In the genomic region with DNA sequence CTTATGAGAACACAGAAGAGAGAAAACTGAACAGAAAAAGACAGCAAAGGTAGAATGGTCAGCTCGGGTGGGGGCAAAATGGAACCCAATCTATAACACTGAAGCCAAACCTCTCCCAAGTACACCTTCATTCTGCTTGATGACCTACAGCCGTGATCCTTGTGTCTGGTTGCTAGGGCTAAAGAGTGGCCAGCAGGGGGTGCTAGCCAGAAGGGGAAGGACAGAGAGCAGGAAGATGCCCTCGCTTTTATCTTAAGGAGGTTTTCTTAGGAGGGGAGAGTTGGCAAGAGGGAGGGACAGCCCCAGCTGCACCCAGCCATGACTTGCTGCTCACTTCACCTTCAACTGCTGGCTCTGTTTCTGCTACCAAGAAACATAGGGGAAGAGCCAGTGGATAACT, we compare ENCODE assay signal across 9 mouse cellular contexts. TPM values are rescaled to one million over a fixed set of nuclear protein-coding genes. Genes with fewer than 3 reads are reported as not detected.
A peak's percentile ranks its signal among the peaks of the same experiment; 100 is the strongest.
DNase-seq lines count a peak whose midpoint lies in the region; ATAC-seq lines count a peak whose summit lies in the region.
"Had no signal": no experiment of that assay in that cellular context is flagged by ENCODE, and none has a peak within 500 bp of the region (broad histone marks: within the 10 kb centered on the region; RNA-seq: fewer than 3 reads in every experiment).

No protein-coding gene starts in this region.

- H3K27me3 ChIP-seq in midbrain, embryonic 14.5 days (ENCODE audit: control insufficient read depth, insufficient read depth, low read length): no peaks in the 10 kb centered on the region
- H3K27me3 ChIP-seq in midbrain, embryonic 13.5 days: no peaks in the 10 kb centered on the region
- no peaks in the 10 kb centered on the region for H3K27me3 ChIP-seq in liver, embryonic 13.5 days
- H3K27me3 ChIP-seq: stomach, embryonic 15.5 days had no signal

- H3K4me3 ChIP-seq in midbrain, embryonic 14.5 days (replicated peaks; ENCODE audit: low read depth, low read length): no peak overlapping the region
- H3K4me3 ChIP-seq in midbrain, embryonic 13.5 days (replicated peaks): no peak overlapping the region
- no peak overlapping the region for H3K4me3 ChIP-seq in liver, embryonic 13.5 days (replicated peaks)
- H3K4me3 ChIP-seq: stomach, embryonic 15.5 days had no signal

- H3K4me1 ChIP-seq in midbrain, embryonic 14.5 days (ENCODE audit: control insufficient read depth, insufficient read depth, low read length): no peaks in the 10 kb centered on the region
- H3K4me1 ChIP-seq in midbrain, embryonic 13.5 days (replicated peaks): no peaks in the 10 kb centered on the region
- H3K4me1 ChIP-seq in liver, embryonic 13.5 days (replicated peaks): no peaks in the 10 kb centered on the region
- H3K4me1 ChIP-seq: stomach, embryonic 15.5 days had no signal

- DNase-seq in midbrain, embryonic 14.5 days: peak; percentile 80
- peak; percentile 67 for DNase-seq in embryo, embryonic 10 days (ENCODE audit: low spot score)
- peak; percentile 5 for DNase-seq in hindlimb bud, embryonic 11.5 days (ENCODE audit: extremely low spot score, low read depth, low spot score)
- peak; percentile 51 for DNase-seq in liver, embryonic 13.5 days
- DNase-seq in retina, postnatal 7 days (ENCODE audit: low read depth, low spot score): peak; percentile 51
- peak; percentile 68 for DNase-seq in urinary bladder, postnatal 25 days (ENCODE audit: low spot score)

- H3K4me2 ChIP-seq in midbrain, embryonic 14.5 days (ENCODE audit: low read length): no peak overlapping the region
- no peak overlapping the region for H3K4me2 ChIP-seq in midbrain, embryonic 13.5 days (replicated peaks)
- H3K4me2 ChIP-seq in liver, embryonic 13.5 days: no peak overlapping the region
- H3K4me2 ChIP-seq: stomach, embryonic 15.5 days had no signal

- 40% methylated on average over 3 of the region's 3 CpGs for WGBS in midbrain, embryonic 14.5 days
- 35% methylated on average over 3 of the region's 3 CpGs for WGBS in midbrain, embryonic 13.5 days
- 42% methylated on average over 3 of the region's 3 CpGs for WGBS in liver, embryonic 13.5 days (ENCODE audit: insufficient replicate concordance)

- no peaks in the 10 kb centered on the region for H3K9me3 ChIP-seq in midbrain, embryonic 14.5 days (ENCODE audit: control insufficient read depth, low read length)
- no peaks in the 10 kb centered on the region for H3K9me3 ChIP-seq in midbrain, embryonic 13.5 days
- no peaks in the 10 kb centered on the region for H3K9me3 ChIP-seq in liver, embryonic 13.5 days (replicated peaks)
- H3K9me3 ChIP-seq: stomach, embryonic 15.5 days had no signal

- no peak for ATAC-seq in midbrain, embryonic 14.5 days (ENCODE audit: low FRiP score, low TSS enrichment)
- no peak for ATAC-seq in midbrain, embryonic 13.5 days
- ATAC-seq in activated CD4-positive, CD25-positive, alpha-beta regulatory T cell, adult 4 months: peak; percentile 87
- ATAC-seq in liver, embryonic 13.5 days (ENCODE audit: low read depth): peak; percentile 55; the same call in 1 of the 2 replicates

- peaks cover 86% of the 10 kb centered on the region for H3K36me3 ChIP-seq in midbrain, embryonic 14.5 days (ENCODE audit: control insufficient read depth, insufficient read depth, low read length)
- H3K36me3 ChIP-seq in midbrain, embryonic 13.5 days: peaks cover 91% of the 10 kb centered on the region
- peaks cover 99% of the 10 kb centered on the region for H3K36me3 ChIP-seq in liver, embryonic 13.5 days

- H3K27ac ChIP-seq in midbrain, embryonic 14.5 days (replicated peaks; ENCODE audit: low read depth, low read length): no peak overlapping the region
- H3K27ac ChIP-seq in midbrain, embryonic 13.5 days: no peak overlapping the region
- no peak overlapping the region for H3K27ac ChIP-seq in liver, embryonic 13.5 days
- H3K27ac ChIP-seq: stomach, embryonic 15.5 days had no signal

- no peak overlapping the region for H3K9ac ChIP-seq in midbrain, embryonic 14.5 days (replicated peaks; ENCODE audit: low read length)
- no peak overlapping the region for H3K9ac ChIP-seq in midbrain, embryonic 13.5 days (replicated peaks)
- no peak overlapping the region for H3K9ac ChIP-seq in liver, embryonic 13.5 days
- H3K9ac ChIP-seq: stomach, embryonic 15.5 days had no signal

RNA-seq across cellular contexts. Expression of a gene that starts 15.9 kb away (rescaled TPM):
- polyA plus RNA-seq in midbrain, embryonic 14.5 days (2014; fragmentation: Nextera tagmentation; extraction: Ambion mirVana): 53.1 and 64.9 TPM in 2 replicates
- polyA plus RNA-seq in midbrain, embryonic 13.5 days (2015; fragmentation: Nextera tagmentation; extraction: Ambion mirVana): 63.3 and 68.9 TPM in 2 replicates
- 10 to 100 TPM; 26.1 to 30.4 TPM for polyA plus RNA-seq in activated CD4-positive, CD25-positive, alpha-beta regulatory T cell, adult 4 months (2017; shearing (Covaris generic))
- polyA plus RNA-seq in liver, embryonic 13.5 days (2015; fragmentation: Nextera tagmentation; extraction: Ambion mirVana): 64.3 and 69.3 TPM in 2 replicates

RNA-seq across cellular contexts. Expression of a gene that starts 35.0 kb away (rescaled TPM):
- polyA plus RNA-seq in midbrain, embryonic 14.5 days (2014; fragmentation: Nextera tagmentation; extraction: Ambion mirVana): 174 and 226 TPM in 2 replicates
- polyA plus RNA-seq in midbrain, embryonic 13.5 days (2015; fragmentation: Nextera tagmentation; extraction: Ambion mirVana): 364 and 378 TPM in 2 replicates
- polyA plus RNA-seq in activated CD4-positive, CD25-positive, alpha-beta regulatory T cell, adult 4 months (2017; shearing (Covaris generic)): 100 to 1,000 TPM; 246 to 261 TPM
- polyA plus RNA-seq in liver, embryonic 13.5 days (2015; fragmentation: Nextera tagmentation; extraction: Ambion mirVana): 96.7 and 108 TPM in 2 replicates

RNA-seq across cellular contexts. Expression of a gene that starts 44.6 kb away (rescaled TPM):
- polyA plus RNA-seq in midbrain, embryonic 14.5 days (2014; fragmentation: Nextera tagmentation; extraction: Ambion mirVana): 0.09 and 0.21 TPM in 2 replicates
- polyA plus RNA-seq in midbrain, embryonic 13.5 days (2015; fragmentation: Nextera tagmentation; extraction: Ambion mirVana): 0.08 and 0.13 TPM in 2 replicates
- 100 to 1,000 TPM in 1 of 2 experiments, 10 to 100 TPM in 1; 96.1 to 107 TPM for polyA plus RNA-seq in activated CD4-positive, CD25-positive, alpha-beta regulatory T cell, adult 4 months (2017; shearing (Covaris generic))
- 0.54 and 0.64 TPM in 2 replicates for polyA plus RNA-seq in liver, embryonic 13.5 days (2015; fragmentation: Nextera tagmentation; extraction: Ambion mirVana)

Comparison
In these comparisons a context has a peak if more than half of its experiments do, and no peak if none do; other contexts are left out.
1. ATAC-seq: peak in activated CD4-positive, CD25-positive, alpha-beta regulatory T cell, adult 4 months (single experiment) and liver, embryonic 13.5 days (single experiment); none in midbrain, embryonic 14.5 days (single experiment) and midbrain, embryonic 13.5 days (single experiment).
2. DNase-seq: peak in every context shown above with its lines; median percentile 80 in midbrain, embryonic 14.5 days; 68 in urinary bladder, postnatal 25 days; 67 in embryo, embryonic 10 days; 51 in liver, embryonic 13.5 days; 51 in retina, postnatal 7 days; 5 in hindlimb bud, embryonic 11.5 days.
3. RNA of a gene that starts 44.6 kb away (polyA plus RNA-seq): 96.1 to 107 TPM in activated CD4-positive, CD25-positive, alpha-beta regulatory T cell, adult 4 months; 0.54 to 0.64 TPM in liver, embryonic 13.5 days, 0.09 to 0.21 TPM in midbrain, embryonic 14.5 days and 0.08 to 0.13 TPM in midbrain, embryonic 13.5 days; every median in the first group is over 10 times any median in the second.